Mouse (Mus musculus) embryonic facial prominence, embryonic 13.5 days (tissue): ENCODE measurements around the gene Pecam1. TPM values are rescaled to one million over a fixed set of nuclear protein-coding genes. Genes with fewer than 3 reads are reported as not detected.

Experiments
- ATAC-seq: fragments of 200-750 bp; cut with Nextera tagmentation; 2 replicates; pipeline ENCODE4 v1.8.0; 2017; ENCODE audit warnings: low read depth; ENCODE audit not compliant: insufficient number of reproducible peaks, insufficient read depth, low FRiP score, low TSS enrichment
- H3K27ac ChIP-seq: fragments of 300-500 bp; sonication (generic); 2 replicates; pipeline ENCODE4 v1.5.1; 2015; ENCODE audit warnings: moderate library complexity, mild to moderate bottlenecking, inconsistent platforms
- H3K27me3 ChIP-seq: fragments of 300-500 bp; sonication (generic); 2 replicates; pipeline ENCODE4 v1.6.1; 2015; ENCODE audit warnings: mild to moderate bottlenecking, inconsistent platforms
- H3K36me3 ChIP-seq: fragments of 300-500 bp; sonication (generic); 2 replicates; pipeline ENCODE4 v1.6.1; 2015; ENCODE audit warnings: mild to moderate bottlenecking, inconsistent platforms
- H3K4me1 ChIP-seq: fragments of 300-500 bp; sonication (generic); 2 replicates; pipeline ENCODE4 v1.6.1; 2015; ENCODE audit warnings: inconsistent platforms
- H3K4me2 ChIP-seq: fragments of 300-500 bp; sonication (generic); 2 replicates; pipeline ENCODE4 v1.6.1; 2015; ENCODE audit warnings: moderate library complexity, mild to moderate bottlenecking, inconsistent platforms
- H3K4me3 ChIP-seq: fragments of 300-500 bp; sonication (generic); 2 replicates; pipeline ENCODE4 v1.5.1; 2015; ENCODE audit warnings: mild to moderate bottlenecking, inconsistent platforms
- H3K9ac ChIP-seq: fragments of 300-500 bp; sonication (generic); 2 replicates; pipeline ENCODE4 v1.6.1; 2015; ENCODE audit warnings: mild to moderate bottlenecking, inconsistent platforms
- H3K9me3 ChIP-seq: fragments of 300-500 bp; sonication (generic); 2 replicates; pipeline ENCODE4 v1.6.1; 2016; ENCODE audit warnings: inconsistent platforms
- whole genome bisulfite sequencing: fragments of 180-500 bp; shearing (Covaris S2); methylation state at CpG from one replicate; pipeline ENCODE4 v1.1.7; 2015; ENCODE audit warnings: mixed read lengths; 5-methylcytosine and 5-hydroxymethylcytosine counted together
- polyA plus RNA-seq: library from polyadenylated mRNA; unstranded; fragments of >200 nt; fragmentation: Nextera tagmentation; extraction: Ambion mirVana; gene quantifications from 2 replicates; pipeline ENCODE4 v1.2.1, GENCODE M21; 2015

Pecam1 gene
- polyA plus RNA-seq, 1 experiment from 2014 or later: 29.0 TPM

DNA sequence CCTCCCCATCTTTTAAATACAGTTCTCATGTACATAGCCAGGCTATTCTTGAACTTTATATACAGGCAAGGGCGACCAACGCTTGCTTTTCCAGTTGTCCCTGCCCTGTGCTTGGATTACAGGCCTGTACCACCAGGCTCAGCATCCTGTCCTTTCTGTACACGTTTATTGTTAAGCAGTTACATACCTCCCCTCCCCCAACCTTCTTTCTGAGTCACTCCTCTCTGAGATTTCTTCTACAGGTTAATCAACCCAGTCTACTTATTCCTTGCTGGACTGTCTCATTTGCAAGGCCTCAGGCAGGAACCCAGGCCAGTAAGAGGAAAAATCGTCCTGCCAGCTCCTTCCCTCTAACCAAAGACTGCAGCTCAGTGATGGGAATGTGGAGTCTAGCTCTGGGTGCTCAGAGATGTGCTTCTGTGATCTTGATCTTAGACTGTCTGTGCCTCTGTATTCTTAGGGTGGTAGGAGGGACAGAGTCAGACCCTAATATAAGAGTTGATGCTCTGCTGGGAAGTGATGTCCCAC lies 79.4 kb downstream of the Pecam1 start:
- WGBS: 51% methylated on average over 4 of the region's 4 CpGs
- no peaks in the 10 kb centered on the region for H3K27me3 ChIP-seq
- H3K4me3 ChIP-seq: no peak overlapping the region
- H3K9me3 ChIP-seq: no peaks in the 10 kb centered on the region
- no peak overlapping the region for H3K4me2 ChIP-seq
- no peak overlapping the region for H3K9ac ChIP-seq
- H3K27ac ChIP-seq: 0 out of 2 replicates have a peak overlapping the region, but pooled peaks have one; percentile 16
- ATAC-seq: no peak
- H3K36me3 ChIP-seq: no peaks in the 10 kb centered on the region
- H3K4me1 ChIP-seq: peaks cover 31% of the 10 kb centered on the region

DNA sequence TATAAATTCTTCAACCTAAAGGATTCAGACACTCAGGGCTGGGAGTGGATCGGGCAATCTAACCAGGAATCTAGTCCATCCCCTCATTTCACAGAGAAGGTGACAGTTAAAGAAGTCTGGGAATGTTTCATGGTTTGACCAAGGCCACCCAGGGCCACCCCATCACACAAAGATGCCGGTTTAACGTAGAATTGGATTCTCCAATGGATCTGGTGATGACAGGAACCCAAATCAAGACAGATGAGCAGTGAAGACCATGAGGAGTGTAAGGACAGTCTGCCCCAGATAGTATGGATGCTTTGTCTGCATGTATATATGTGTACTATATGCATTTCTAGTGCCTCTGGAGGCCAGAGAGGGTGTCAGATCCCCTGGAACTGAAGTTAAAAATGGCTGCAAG lies 80.2 kb downstream of the Pecam1 start:
- Histone ChIP-seq H3K4me2 (no peak overlapping the region), H3K9me3 (no peaks in the 10 kb centered on the region), H3K9ac (no peak overlapping the region), H3K27ac (no peak overlapping the region), H3K27me3 (no peaks in the 10 kb centered on the region), H3K4me3 (no peak overlapping the region), H3K4me1 (peaks cover 26% of the 10 kb centered on the region), H3K36me3 (no peaks in the 10 kb centered on the region)
- no peak for ATAC-seq
- 65% methylated on average over 3 of the region's 3 CpGs for WGBS

DNA sequence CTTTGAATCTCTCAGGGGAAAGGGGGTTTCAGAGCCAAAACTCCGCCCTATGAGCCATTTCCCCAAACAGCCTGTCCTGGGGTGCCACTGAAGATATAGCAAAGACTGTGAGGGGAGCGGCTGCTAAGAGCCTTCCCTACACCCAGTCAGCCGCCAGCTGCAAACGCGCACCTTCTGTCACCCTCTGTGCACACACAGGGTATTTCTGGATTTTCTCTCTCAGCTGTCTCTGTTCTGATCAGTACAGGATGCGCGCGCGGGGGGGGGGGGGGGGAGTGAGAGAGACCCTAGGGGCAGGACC lies 80.6 kb downstream of the Pecam1 start:
- ATAC-seq: no peak
- no peak overlapping the region; the same call in 1 of the 2 replicates for H3K9ac ChIP-seq

DNA sequence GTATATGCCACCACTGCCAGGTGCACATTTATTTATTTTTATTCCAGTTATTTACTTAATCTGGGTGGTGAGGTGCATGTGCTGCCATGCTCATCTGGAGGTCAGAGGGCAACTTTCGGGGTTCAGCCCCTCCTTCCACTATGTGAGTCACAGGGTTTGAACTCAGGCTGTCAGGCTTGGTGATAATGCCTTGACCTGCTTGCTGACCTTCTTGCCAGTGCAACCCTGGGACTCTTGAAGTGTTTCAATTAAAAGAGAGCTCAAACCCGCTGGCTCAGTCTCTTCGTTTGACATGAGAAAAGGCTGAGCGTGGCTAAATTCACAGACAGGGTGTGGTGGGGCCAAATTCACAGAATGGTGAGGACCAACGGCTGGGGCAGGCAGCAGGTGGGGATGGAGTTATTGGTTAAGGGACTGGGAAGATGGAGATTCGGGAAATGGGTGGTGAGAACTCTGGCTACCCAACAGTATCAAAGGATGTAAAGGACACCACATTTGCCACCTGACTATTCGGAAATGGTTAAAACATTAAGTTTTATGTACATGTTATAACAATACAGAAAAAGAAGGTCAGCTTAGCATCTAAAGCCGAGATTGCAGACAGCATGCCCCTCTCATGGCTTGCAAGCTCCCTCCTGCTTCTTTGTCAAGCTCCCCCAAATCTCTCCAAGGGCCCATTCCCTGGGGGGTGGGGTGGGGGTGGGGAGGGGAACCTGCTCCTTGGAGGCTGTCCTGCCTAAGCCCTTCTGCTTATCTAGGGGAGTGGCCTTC lies 81.1 kb downstream of the Pecam1 start:
- H3K27me3 ChIP-seq: no peaks in the 10 kb centered on the region
- H3K9ac ChIP-seq: no peak overlapping the region; the same call in 1 of the 2 replicates
- H3K4me2 ChIP-seq: no peak overlapping the region
- H3K4me3 ChIP-seq: no peak overlapping the region
- WGBS: 41% methylated on average over 8 of the region's 8 CpGs
- ATAC-seq: no peak
- H3K4me1 ChIP-seq: peaks cover 16% of the 10 kb centered on the region
- H3K9me3 ChIP-seq: no peaks in the 10 kb centered on the region
- no peak overlapping the region for H3K27ac ChIP-seq
- no peaks in the 10 kb centered on the region for H3K36me3 ChIP-seq

More for the DNA sequence above, 80.6 kb downstream of the Pecam1 start:
- Histone ChIP-seq H3K27ac (no peak overlapping the region), H3K4me3 (no peak overlapping the region), H3K27me3 (no peaks in the 10 kb centered on the region), H3K4me2 (no peak overlapping the region), H3K9me3 (no peaks in the 10 kb centered on the region), H3K36me3 (no peaks in the 10 kb centered on the region), H3K4me1 (peaks cover 22% of the 10 kb centered on the region)
- WGBS: 17% methylated on average over 8 of the region's 9 CpGs

DNA sequence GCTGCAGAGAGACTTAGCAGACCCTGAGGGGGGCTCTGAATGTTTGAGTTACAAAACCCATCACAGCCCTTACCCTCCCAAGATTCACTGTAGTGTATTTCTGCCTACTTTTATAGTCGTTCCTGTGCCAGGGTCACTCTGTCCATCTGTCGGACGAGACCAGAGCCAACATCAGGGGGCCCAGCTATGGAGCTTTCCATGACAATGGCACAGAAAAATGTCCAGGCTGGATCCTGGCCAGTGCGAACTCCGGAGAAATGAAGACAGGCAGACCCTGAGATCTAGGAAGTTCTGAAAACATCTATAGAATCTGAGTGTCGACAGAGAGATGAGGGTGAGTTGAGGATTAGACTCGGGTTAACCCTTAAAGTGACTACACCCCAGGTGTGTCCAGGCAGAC lies 82.1 kb downstream of the Pecam1 start:
- H3K27me3 ChIP-seq: no peaks in the 10 kb centered on the region
- H3K27ac ChIP-seq: no peak overlapping the region
- no peak overlapping the region for H3K9ac ChIP-seq
- WGBS: 74% methylated on average over 7 of the region's 7 CpGs
- no peak overlapping the region for H3K4me3 ChIP-seq
- no peaks in the 10 kb centered on the region for H3K36me3 ChIP-seq
- H3K4me1 ChIP-seq: peaks cover 16% of the 10 kb centered on the region
- H3K9me3 ChIP-seq: no peaks in the 10 kb centered on the region
- no peak for ATAC-seq
- no peak overlapping the region for H3K4me2 ChIP-seq

DNA sequence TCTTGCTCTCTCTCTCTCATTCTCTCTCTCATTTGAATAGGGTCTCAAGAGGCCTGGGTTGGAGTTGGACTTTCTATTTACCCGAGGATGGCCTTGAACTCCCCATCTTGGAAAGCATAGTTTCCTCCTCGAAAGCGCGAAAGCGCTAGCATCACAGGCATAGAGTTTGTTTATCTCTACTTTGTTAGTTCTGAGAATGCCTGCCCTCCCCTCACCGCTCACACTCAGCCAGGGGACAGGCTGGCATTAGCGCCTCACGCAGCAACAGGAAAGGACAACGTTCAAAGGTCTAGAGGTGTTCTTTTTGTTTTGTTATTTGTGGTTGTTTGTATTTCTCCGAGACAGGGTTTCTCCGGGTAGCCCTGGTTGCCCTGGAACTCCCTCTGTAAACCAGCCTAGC lies 82.6 kb downstream of the Pecam1 start:
- Histone ChIP-seq H3K9ac (no peak overlapping the region), H3K4me2 (no peak overlapping the region), H3K27ac (no peak overlapping the region), H3K9me3 (no peaks in the 10 kb centered on the region), H3K4me1 (peaks cover 16% of the 10 kb centered on the region), H3K27me3 (no peaks in the 10 kb centered on the region), H3K4me3 (no peak overlapping the region), H3K36me3 (no peaks in the 10 kb centered on the region)
- no peak for ATAC-seq
- WGBS: 88% methylated on average over 11 of the region's 11 CpGs

DNA sequence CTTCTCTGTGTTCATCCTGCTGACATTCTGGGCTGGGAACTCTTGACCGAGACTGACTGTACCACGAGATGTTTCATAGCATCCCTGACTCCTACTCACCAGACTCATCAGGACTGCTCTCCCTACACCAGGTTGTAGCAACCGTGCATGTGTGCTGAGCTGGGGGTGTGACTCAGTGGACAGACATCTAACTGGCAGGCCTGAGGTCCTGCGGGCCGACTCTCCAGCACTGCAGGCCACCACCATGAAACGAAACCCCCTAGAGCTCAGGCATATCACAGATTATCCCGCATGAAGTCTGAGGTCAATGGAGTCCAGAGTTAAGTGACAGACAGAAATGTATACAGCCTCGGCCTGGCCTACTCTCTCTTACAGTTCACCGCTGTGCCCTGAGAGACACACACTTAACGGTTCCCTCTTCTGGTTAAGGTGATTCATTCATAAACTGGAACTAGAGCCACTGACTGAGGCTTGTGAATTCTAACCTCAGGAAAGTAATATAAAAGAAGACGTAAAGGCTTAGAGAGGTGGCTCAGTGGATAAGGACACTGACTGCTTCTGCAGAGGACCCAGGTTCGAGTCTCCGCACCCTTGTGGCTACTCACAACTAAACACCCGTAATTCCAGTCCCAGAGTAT lies 83.8 kb downstream of the Pecam1 start:
- no peak for ATAC-seq
- Histone ChIP-seq H3K9me3 (no peaks in the 10 kb centered on the region), H3K36me3 (no peaks in the 10 kb centered on the region), H3K4me3 (no peak overlapping the region), H3K9ac (no peak overlapping the region), H3K27me3 (no peaks in the 10 kb centered on the region), H3K4me1 (peaks cover 16% of the 10 kb centered on the region), H3K4me2 (no peak overlapping the region), H3K27ac (no peak overlapping the region)
- WGBS: 83% methylated on average over 14 of the region's 14 CpGs

DNA sequence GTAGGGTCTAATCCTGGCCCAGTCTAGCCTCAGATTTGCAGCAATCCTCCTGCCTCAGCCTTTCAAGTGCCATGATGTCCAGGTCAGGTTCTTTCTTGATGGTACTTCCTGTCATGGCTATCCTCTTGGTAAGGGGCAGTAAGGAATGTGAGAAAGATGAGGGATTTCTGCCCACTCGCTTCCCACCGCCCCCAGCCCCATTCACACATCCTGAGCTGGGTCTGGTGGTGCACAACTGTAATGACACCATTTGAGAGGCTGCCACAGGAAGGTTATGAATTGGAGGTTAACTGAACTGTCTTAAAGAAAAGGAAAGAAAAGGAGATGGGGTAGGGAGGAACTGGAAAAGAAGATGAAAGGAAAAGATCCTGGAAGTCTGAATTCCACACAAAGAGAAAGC lies 84.6 kb downstream of the Pecam1 start:
- 85% methylated on average over 2 of the region's 2 CpGs for WGBS
- Histone ChIP-seq H3K27ac (peak overlapping the region; percentile 7; the same call in 1 of the 2 replicates), H3K4me3 (no peak overlapping the region), H3K9ac (no peak overlapping the region), H3K36me3 (no peaks in the 10 kb centered on the region), H3K9me3 (no peaks in the 10 kb centered on the region), H3K27me3 (no peaks in the 10 kb centered on the region), H3K4me2 (no peak overlapping the region), H3K4me1 (peaks cover 11% of the 10 kb centered on the region)
- ATAC-seq: no peak

DNA sequence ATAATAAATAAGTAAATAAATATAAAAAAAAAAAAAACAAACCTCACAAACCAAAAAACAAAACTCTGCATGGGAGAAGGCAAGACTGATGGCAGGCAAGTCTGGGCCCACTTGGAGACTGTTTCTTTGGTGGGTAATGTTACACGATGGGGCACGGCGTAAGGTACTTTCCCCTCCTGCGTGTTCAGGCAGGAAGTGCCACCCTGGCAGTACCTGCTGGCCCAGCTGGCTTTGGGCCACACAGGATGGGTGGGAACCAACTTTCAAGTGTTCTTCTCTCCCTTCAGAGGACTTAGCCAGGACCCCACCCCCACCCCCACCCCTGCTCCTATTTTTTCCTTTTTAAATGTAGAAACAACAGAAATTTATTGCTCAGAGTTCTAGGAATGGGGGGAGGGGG lies 85.1 kb downstream of the Pecam1 start:
- Histone ChIP-seq H3K4me1 (peaks cover 16% of the 10 kb centered on the region), H3K4me3 (no peak overlapping the region), H3K27me3 (no peaks in the 10 kb centered on the region), H3K4me2 (no peak overlapping the region), H3K27ac (no peak overlapping the region), H3K9me3 (no peaks in the 10 kb centered on the region), H3K9ac (no peak overlapping the region), H3K36me3 (no peaks in the 10 kb centered on the region)
- WGBS: 76% methylated on average over 4 of the region's 4 CpGs
- ATAC-seq: 0 out of 2 replicates have a peak, but pooled peaks have one; percentile 37

DNA sequence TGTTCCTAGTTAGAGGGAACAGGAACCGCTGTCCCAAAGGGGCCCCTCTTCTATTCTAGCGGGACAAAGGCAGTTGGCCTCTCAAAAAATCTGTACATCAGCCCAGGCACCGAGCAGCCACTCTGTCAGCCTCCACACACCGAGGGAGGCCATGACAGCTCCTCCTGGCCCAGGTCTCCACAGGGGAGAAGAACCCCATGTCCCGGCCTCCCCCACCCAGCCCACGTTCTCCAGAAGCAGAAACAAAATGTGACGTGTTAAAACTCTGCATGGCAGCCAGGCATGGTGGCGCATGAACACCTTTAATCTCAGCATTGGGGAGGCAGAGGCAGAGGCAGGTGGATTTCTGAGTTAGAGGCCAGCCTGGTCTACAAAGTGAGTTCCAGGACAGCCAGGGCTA lies 85.7 kb downstream of the Pecam1 start:
- no peaks in the 10 kb centered on the region for H3K9me3 ChIP-seq
- ATAC-seq: no peak
- H3K4me1 ChIP-seq: peaks cover 18% of the 10 kb centered on the region
- H3K36me3 ChIP-seq: no peaks in the 10 kb centered on the region
- no peak overlapping the region for H3K9ac ChIP-seq
- 77% methylated on average over 8 of the region's 8 CpGs for whole genome bisulfite sequencing
- H3K27ac ChIP-seq: no peak overlapping the region
- no peak overlapping the region for H3K4me3 ChIP-seq
- no peak overlapping the region for H3K4me2 ChIP-seq
- no peaks in the 10 kb centered on the region for H3K27me3 ChIP-seq

DNA sequence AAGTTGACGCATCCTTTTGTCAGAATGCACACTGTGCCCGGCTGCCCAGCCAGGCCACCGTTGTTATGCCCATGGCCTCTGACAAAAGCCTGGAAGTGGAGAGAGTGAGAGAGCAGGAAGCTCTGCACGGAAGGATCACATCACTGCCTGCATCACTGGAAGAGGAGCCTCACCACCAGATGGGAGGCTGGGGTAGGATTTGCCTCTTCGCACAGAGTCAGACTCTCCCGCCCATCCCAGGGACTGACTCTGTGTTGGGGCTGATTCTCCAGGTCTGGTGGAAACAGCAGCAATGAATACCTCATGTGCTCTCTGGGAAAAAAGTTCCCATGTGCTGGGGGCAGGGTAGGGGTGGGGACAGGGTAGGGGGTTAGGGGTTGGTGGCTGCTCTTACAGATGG lies 86.6 kb downstream of the Pecam1 start:
- Histone ChIP-seq H3K36me3 (no peaks in the 10 kb centered on the region), H3K9me3 (no peaks in the 10 kb centered on the region), H3K4me2 (no peak overlapping the region), H3K9ac (no peak overlapping the region; the same call in 1 of the 2 replicates), H3K4me1 (peaks cover 25% of the 10 kb centered on the region), H3K4me3 (no peak overlapping the region), H3K27ac (0 out of 2 replicates have a peak overlapping the region, but pooled peaks have one; percentile 28), H3K27me3 (no peaks in the 10 kb centered on the region)
- ATAC-seq: no peak
- 54% methylated on average over 6 of the region's 6 CpGs for WGBS
